Mouse (Mus musculus) thymus, adult 2 months (tissue): Measurements from ENCODE around the gene Slc31a1.

Source experiments
- CTCF ChIP-seq: fragments of 200-500 bp; IDR thresholded peaks from 2 replicates; pipeline ENCODE4 v1.5.1; 2012; ENCODE audit warnings: mild to moderate bottlenecking, control low read depth, low read length, moderate library complexity, borderline replicate concordance; ENCODE audit not compliant: control insufficient read depth, poor library complexity, insufficient read depth; ENCODE audit errors: extremely low read depth
- POLR2A ChIP-seq: fragments of 200-500 bp; IDR thresholded peaks from 2 replicates; pipeline ENCODE4 v1.6.1; 2012; ENCODE audit warnings: mild to moderate bottlenecking, low read length, control low read depth, moderate library complexity; ENCODE audit not compliant: control insufficient read depth, poor library complexity, insufficient read depth; ENCODE audit errors: extremely low read depth

DNA sequence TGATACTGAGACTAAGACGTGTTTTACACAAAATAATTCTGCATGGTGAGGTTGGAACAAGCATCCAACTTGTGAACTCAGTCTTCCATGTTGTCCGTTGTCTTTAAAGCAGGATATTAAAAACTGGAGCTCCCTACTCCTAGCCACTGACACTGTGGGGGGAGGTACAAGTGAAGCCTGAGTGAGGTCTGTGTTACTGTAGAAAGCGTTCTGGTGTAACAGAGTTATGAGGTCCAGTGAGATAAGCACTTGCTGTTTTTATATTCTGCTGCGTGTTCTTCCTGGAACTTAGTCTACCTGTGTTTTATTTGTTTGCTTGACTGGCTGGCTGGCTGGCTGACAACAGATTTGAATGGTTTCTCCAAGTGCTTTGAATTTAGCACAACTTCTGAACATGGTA is 13.8 kb downstream of the Slc31a1 start:
- no peak for TF ChIP-seq CTCF
- no peak for TF ChIP-seq POLR2A
